Mouse (Mus musculus): ENCODE data around the gene Bpgm. TPM values are rescaled to one million over a fixed set of nuclear protein-coding genes. Genes with fewer than 3 reads are reported as not detected.

The Bpgm gene
- polyA plus RNA-seq, 1 experiment: 22.1 TPM

GRCm38 (mm10) chr6:34554291-34554997 lies 78.4 kb downstream of the Bpgm start:
- Histone ChIP-seq H3K36me3 (ENCODE audit: control insufficient read depth, insufficient read depth, low read length) (no peaks in the 10 kb centered on the region), H3K4me3 (ENCODE audit: low read depth, low read length) (no peak overlapping the region), H3K27ac (ENCODE audit: insufficient read depth, low read depth, low read length) (no peak overlapping the region), H3K27me3 (ENCODE audit: control insufficient read depth, insufficient read depth, low read length) (no peaks in the 10 kb centered on the region), H3K4me1 (ENCODE audit: control insufficient read depth, insufficient read depth, insufficient read length, low read length) (no peaks in the 10 kb centered on the region)
- 82% methylated on average over 9 of the region's 9 CpGs for WGBS
- no peak for TF ChIP-seq POLR2A (IDR thresholded peaks at IDR 0.05; ENCODE audit: low read depth, low read length)
- no peak for TF ChIP-seq CTCF (IDR thresholded peaks at IDR 0.05; ENCODE audit: extremely low read depth, insufficient read length, insufficient replicate concordance, low read depth, low read length)

Other genes starting within 250 kb of the Bpgm start
- 38.3 and 51.3 TPM in 2 replicates for gene Akr1b3, start 158.7 kb upstream of the Bpgm start, polyA plus RNA-seq (2012; rRNA removed)
- gene Akr1b8, start 122.1 kb upstream of the Bpgm start, polyA plus RNA-seq (2012; rRNA removed): 2.0 and 23.5 TPM in 2 replicates
- 5.8 and 6.7 TPM in 2 replicates for gene Akr1b10, start 92.0 kb upstream of the Bpgm start, polyA plus RNA-seq (2012; rRNA removed)
- gene Akr1b7, start 63.9 kb upstream of the Bpgm start, polyA plus RNA-seq (2012; rRNA removed): 14.6 and 30.1 TPM in 2 replicates
- gene Cald1, start 122.3 kb downstream of the Bpgm start, polyA plus RNA-seq (2012; rRNA removed): 4.2 and 5.6 TPM in 2 replicates